Mouse (Mus musculus): ENCODE results near the gene Mlst8.
"Not testable (repeated sequence)": the region's sequence is repeated elsewhere in the genome, so short reads cannot be mapped to it uniquely, and the experiment has no call there.

Mlst8 gene

DNA sequence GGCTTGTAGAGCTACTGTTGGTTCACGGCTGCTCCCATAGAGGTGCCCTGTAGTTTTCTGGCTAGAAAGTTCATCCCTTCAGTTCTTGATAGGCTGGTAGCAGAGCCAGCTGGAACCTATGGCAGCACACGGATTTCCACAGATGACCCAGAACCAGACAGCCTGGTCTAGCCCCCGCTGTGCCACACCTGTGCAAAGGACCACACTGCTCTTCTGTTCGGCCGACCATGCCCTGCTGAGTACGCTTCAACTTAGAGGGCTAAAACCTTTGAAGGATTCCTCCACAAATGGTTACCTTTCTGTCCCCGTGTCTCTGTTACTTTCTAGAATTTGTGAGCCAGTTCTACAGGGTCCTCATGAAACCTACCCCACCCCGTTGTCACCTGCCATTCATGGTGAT is 53.6 kb downstream of the Mlst8 start:
- not testable (repeated sequence) for DNase-seq

DNA sequence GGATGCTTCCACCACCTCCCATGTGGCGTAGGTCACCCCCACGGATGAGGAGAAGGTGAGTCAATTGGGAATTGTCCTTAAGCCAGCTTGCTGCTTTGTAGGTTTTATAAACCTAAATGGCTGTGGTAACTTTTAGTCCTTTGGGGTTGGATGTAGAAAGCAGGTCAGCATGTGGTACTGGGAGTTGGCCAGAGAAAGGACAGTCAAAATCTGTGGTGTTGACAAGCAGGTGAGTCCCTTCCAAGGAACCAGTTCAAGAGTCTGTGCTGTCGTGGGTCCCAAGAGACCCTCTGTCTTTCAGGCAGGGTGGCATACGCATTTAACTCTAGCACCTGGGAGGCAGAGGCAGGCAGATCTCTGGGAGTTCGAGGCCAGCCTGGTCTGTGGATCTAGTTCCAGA is 54.4 kb downstream of the Mlst8 start:
- no peak for DNase-seq

Measured in kidney, postnatal 25 days (tissue).